Mouse (Mus musculus) granulocyte monocyte progenitor cell, adult 5-6 weeks (primary cell): ENCODE measurements at regions not wholly inside any gene's neighbourhood (a gene's known extent, or its start where the extent isn't known, plus 50 kb on each side); places are given as distances from the start of the nearest gene placed in this dataset.
A peak's percentile ranks its signal among the peaks of the same experiment; 100 is the strongest.

ENCODE experiments used
- ATAC-seq: replicated peaks from 2 replicates; pipeline ENCODE4 v1.8.0; 2016; ENCODE audit warnings: mild to moderate bottlenecking, moderate TSS enrichment, inconsistent platforms; ENCODE audit not compliant: poor library complexity, severe bottlenecking

DNA sequence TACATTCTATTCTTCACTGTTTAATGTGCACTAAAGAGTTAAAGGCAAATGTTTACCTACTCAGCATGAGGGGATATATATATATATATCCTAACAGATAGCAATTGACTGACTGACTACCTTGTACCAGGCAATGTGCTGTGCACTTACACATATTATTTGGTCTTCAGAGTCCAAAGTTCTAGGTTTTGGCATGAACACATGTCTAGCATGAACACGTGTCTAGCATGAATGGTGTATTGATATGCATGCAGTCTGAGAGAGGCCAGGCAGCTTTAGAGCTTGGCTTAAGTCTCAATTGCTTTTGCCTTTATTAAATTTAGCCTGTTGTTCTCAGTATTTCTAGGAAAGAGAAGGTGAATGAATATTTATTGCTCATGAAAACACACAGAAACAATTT lies 161.4 kb downstream of the Btg1 start:
- ATAC-seq = no peak

DNA sequence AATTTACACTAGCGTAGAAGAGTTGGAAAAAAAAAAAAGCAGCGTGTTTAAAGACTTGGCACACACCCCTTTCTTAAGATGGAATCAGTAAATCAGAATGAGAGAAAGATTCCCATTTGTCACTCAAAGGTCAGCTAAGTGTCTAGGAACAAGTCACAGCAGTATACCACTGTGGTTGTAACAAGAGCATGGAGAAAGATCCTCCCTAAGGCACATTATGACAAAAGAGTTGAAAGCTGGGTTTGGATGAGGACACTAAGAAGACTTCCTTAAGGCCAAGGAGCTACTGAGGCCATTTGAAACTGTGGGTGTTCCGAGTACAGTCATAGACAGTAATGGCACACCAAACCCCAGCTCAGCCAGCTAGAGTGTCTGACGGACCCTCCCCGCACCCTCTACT lies 167.2 kb downstream of the Btg1 start:
- no peak; the same call in 1 of the 2 replicates for ATAC-seq

DNA sequence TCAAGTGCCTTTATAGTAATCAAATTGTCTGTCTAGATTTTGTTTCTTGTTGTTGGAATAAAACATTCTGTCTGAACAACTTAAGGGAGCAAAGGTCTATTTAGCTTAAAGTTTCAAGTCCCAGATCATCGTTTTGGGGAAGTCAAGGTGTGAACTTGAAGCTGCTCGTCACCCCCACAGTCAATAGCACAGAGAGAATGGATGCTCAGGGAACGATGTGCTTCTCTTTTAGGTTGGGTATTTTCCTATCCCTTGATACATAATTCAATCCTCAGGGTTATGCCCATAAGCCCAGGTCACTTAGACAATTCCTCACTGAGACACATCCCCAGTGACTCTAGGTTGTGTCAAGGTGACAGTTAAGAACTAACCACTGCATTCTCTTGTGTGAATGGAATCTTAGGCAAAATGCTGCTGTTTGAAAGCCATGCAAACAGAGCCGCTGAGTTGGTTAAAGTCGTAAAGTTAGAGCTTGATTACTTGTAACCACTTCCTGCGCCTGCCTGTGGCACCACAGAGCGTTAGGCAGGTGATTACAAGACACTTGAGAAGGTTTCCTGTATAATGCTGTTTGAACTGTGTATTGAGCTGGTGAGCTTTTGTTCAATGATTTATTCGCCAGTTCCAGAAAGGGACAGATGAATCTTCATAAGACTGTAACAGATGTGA lies 170.2 kb downstream of the Btg1 start:
- peak; percentile 46; the same call in 1 of the 2 replicates for ATAC-seq

DNA sequence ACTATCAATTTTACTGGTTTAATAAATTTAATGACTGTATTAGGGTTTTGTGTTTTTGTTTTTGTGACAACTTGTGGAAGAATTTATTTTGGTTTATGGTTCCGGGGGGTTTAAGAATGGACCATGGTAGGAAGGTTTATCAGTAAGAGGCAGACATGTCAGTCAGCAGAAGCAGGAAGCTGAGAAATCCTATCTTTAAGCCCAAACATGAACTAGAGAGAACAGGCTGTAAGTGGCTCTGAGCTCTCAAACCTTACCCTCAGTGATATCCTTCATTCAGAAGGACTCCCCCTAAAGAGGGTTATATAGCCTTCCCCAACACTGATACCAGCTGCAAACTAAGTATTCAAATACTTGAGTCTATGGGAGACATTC lies 170.8 kb downstream of the Btg1 start:
- ATAC-seq = no peak

DNA sequence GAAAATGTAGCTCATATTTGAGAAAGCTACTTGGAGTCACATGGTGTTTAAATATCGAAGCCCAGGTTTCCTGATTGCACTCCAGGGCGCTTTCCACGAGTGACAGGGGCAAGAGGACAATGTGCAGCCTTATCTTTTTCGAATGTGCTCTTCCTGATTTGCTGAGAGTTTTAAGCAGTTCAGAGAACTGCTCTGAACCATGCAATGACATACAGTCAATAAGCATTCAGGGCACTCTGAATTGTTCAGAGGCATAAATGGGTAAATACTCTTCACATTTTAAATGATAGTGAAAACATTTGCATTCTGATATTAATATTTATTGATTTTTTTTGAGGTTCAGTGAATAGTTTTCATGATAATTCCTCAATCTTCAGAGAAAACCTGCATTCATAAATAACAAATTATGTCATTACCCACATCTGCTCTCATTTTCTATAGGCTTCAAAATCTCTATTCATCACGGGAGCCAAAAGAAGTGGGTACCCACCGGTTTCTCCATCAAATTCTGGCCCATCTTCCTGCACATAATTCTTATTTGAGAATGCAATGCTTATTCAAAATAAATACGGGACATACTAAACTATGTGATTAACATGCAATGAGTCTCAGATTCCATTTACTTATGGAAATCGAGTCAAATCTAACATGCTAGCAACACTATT lies 171.7 kb downstream of the Btg1 start:
- ATAC-seq = no peak

DNA sequence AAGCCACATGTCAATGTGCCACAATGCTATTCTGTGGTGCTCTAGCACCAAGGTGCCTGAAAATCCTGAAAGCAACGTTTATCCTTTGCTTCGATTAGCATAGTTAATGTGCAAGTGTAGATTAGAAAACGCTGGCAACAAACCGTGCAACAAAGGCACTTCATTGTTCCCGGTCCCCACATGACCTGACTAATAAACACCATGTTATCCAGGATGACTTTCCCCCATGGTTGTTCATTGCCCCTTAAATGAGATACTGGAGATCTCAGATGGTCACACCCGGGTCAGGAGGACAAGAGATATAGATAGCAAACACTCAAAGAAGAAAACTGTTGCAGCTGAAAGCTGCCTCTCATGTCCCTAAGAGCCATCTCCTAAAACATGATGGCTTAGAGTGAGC lies 180.3 kb downstream of the Btg1 start:
- no peak for ATAC-seq

DNA sequence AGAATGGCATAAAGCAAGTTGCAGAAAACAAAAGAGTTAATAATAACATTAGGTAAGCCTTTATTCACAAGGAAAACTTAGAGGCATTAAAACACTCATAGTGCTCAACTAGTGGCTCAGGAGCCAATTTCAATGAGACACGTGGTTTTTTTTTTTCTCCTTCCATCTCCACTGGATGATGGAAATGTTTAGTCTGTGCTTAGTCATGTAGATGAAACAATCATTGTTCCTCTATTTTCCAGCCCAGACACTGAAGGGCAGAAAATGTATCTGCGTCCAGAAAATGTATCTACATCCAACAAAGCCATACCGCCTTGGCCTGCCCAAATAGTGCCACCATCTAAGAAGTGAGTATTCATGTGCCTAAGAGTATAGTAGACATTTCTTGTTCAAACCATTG lies 184.0 kb downstream of the Btg1 start:
- ATAC-seq = no peak

DNA sequence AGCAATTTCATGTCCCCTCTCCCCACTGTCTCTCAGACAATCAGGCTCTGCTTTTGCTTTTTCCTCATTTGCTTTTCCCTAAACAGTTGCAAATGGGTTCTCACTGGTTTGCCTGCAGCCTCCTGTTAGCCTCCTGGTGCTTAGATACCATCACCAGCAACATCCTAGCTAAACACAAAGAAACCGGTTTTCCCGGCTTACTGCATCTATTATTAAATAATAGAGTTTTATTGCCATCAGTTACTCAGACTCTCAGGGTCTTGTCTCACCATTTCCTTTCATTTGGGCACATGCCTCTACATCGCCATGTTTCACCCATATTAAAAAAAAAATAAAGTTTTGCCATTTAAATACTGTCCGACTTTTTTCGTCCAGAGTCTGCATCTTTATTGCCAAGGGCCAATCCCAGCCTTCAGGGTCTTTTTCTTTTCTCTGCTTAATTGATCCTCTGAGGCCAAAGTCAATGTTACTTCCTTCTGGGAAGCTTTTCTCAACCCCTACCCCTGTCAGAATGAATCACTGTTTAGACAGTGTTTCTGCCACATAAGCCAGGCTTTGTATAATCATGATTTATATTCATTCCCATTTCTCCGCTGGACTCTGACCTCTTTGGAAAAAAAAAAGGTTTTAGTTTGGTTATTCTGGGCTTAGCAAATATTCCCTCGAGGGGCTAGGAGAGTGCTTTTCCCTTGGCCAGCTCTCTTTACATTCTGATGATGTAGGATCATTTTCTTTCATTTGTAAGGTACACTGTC lies 187.4 kb downstream of the Btg1 start:
- no peak for ATAC-seq

DNA sequence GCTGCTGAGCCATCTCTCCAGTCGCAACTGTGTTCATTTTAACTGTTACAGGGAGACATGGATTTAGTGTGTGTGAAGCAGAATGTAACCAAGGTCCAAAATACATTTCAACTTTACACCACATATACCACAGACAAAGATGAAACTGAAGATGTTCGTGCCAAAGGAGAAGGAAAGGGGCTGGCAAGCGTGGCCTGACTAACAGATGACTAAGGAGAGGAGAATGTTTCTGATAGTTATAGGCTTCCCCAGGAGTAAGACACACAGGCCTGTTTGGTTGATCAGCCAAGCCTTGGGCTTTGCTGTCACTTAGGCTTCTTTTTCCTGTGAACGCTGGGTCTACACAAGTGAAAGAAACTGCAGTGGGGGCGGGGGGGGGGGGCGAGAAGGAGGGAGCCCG lies 189.8 kb downstream of the Btg1 start:
- ATAC-seq = no peak

DNA sequence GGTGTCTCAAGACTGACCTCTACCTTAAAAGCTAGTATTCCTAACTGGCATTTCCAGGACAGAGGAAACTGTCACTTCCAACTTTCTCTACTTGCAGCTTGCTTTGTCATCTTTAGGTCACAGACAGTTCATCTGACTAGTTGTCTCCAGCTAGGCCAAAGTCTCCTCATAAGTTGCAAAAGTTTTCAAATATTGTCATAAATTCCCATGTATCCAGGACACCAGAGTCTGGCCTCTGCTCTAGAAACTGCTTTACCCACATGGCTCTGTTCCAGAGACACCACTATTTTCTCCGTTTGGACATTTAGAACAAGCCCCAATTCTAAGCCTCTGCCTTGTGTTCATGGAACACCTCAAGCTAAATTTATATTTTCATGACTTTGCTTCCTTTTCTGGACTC lies 205.0 kb downstream of the Btg1 start:
- no peak for ATAC-seq

DNA sequence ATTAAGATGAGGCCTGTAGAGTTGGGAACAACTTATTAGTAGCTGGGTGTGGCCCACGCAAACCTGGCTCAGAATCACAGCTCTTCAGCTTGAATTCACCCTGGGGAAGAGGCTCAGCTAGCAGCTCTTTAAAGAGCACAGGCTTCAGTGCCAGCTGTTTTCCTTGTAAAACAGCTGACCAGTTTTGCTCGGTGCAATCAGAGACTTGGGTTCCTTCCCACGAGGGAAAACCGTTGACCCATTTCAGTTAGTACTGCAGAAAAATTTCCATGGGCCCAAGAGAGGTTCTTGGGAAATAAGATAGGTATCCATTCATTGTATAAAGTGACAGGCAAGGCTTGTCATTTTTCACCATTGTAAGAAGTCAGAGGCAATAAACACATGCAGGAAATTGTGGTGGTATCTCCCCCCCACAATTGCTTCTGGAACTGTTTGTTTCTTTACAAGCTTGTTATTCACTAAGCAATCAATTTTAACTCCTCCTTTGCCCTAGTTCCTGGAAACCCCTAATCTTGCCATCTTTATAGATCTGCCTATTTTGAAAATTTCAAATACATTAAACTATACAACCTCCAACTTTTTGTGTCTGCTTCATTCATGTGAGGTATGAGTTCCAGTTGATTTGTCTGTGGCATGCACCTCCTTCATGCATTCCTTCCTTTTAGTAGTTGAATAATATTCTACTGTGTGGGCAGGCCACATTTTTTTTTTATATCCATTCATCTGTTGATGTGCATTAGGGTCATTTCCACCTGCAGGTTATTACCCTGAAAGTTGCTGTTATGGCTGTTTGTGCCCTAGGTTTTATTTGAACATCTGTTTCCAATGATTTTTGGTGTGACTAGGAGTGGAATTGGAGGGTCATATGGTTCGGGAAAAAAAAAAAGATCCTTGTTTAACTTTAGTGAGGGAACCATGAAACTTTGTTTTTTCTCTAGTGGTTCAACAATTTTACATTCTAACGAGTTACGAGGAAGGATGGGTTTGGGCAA lies 205.8 kb downstream of the Btg1 start:
- no peak for ATAC-seq

DNA sequence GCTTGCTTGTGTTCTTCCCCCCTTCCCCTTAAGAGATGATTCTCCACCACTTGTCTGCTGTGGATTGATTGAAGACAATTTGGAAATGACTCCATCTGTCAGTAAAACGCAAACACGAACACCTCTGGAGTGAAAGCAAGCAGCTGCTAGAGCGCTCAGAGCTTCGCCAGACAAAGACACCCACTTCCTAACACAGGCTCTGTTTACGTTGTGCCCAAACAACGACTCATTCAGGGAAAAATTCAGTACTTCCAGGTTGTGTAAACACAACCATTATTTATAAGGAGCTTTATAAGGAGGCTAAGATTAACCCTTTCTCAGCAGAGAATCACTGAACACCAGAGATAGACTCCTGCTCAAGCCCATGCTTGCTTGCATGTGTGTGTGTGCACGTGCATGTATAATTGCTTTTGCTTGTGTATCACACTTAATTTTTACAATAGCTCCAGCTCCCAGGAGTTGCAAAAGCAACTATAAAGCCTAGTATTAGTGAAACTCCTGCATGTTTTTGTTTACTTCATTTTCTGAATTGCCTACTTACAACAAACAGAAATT lies 209.5 kb downstream of the Btg1 start:
- ATAC-seq = no peak

DNA sequence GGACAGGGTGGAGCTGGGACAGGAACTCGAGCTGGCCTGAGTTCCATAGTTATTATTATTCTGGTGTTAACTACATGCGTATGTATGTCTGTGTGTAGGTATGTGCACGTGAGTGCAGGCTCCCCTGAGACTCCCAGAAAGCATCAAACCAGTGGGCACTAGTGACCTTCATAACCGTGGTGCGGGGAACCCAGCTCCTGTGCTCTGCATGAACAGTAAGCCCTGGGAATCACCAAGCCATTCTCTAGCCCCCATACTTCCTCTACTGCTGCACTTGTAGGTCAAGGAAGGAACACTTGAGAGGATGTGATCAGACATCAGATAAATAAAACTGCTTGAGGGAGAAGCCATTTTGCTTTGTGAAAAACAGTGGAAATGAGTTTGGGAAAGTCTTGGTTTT lies 211.2 kb downstream of the Btg1 start:
- no peak for ATAC-seq

DNA sequence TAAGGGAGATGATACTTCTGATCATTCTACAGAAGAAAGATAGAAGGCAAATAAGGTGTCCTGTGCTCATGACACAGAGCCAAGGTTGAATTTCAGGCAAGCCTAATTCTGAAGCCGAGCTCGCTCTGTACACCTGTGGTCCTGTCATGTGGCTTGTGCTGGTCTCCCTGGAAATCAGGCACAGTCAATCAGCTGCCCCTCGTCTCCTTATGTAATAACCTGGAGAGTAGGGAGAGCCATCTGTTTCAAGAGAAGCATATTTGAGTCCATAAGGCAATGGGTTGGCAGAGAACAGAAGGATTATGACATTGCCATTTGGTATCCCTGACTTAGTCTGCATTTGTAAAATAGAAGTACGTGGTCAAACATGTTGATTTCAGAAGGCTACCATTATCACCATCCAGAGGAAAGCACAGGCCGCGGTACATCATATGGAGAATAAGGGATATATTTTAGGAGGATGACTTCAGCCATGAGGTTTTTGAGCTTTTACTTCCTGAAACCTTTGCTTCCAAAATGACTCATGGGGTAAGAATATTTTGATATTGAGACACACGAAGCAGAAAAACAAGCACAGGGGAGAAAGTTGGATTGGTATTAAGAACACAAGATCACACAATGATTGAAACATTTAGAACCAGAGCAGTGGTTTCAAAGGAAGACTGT lies 211.9 kb downstream of the Btg1 start:
- ATAC-seq = no peak

DNA sequence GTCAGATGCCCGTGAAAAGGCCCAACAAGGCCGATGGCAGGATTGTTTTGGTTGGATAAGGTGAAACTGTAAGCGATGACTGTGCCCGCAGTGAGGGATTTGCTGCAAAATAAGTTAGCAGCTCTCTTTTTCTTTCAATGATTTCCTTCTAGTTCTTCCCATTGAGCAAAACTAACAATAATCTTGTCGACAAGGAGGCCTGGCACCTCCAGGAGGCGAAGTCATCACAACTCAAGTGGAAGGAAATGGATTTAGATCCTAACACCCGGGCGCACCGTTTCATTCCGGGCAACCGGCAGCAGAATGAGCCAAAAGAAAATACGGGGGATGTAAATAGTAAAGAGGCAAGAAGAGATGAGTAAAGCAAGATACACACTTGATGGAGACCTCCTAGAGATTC lies 214.3 kb downstream of the Btg1 start:
- no peak for ATAC-seq

DNA sequence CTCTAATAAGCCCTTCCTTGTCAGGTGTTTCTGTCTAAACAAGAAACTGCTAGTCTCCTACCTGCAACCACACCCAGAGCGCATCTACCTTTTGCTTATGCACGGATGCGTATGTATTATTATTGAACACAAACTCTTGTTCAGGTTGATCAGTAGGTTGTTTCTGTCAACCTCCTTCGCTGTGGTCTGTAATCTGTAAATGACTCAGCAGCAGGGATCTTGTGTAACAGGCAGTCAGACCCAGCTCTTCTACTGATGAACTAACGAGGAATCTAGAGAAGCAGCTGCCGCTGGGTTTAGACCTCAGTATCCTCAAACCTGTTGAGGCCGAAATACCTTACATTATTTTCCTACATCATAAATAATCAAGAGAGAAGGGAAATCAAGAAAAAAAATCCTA lies 220.4 kb downstream of the Btg1 start:
- ATAC-seq = peak; percentile 71

DNA sequence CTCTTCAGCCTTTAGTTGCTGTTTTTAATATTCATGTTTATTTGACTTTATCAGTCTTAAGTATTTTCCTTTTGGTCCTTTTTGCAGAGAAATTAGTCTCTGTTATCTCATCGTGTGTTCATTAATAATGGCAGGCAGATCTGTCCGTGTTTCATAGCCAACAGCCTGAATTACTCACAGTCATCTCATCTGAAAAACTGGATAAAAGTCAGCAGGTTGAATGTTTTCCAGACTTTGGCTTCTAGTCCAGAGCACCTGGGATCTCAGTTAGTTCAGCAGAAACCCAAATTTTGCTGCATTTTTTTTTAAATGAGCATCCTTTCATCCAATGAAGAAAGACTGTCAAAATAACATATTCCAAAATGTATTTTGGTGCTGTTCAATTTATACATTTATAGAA lies 224.3 kb downstream of the Btg1 start:
- no peak for ATAC-seq

DNA sequence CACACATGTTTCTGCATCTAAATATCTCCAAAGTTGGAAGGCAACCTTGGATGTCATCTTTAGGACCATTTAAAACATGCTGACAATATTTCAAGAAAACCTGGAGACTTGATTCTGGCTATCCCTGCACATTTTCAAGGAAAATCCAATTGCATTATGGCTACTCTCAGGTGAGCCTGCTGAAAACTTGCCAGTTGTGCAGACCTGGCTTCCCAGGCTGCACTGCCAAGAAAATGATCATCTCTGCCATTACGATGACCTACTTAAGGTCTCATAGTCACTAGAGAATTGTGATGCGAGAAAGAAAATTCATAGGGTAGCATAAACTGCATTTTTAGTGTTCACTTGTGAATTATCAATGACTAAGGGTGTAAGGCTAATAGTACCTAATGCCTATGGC lies 225.2 kb downstream of the Btg1 start:
- ATAC-seq = no peak

DNA sequence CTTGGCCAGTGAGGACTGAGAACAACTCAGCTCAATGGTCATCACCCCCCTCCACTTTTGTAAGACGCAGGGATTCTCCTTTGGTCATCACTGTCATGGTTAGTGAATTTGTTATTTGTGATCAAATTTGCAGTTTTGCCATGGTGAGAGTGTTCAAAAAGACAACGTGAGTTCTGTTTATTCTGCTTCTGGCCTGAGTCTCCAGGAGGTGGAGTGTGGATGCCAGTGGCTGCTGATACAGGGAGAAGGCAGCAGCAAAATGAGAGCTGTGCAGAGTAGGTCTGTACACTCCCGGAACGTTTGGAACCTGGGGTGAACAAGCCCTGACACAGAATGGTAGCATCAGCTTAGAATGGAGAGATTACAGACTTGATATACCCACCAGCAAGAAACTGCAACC lies 229.1 kb downstream of the Btg1 start:
- no peak for ATAC-seq

DNA sequence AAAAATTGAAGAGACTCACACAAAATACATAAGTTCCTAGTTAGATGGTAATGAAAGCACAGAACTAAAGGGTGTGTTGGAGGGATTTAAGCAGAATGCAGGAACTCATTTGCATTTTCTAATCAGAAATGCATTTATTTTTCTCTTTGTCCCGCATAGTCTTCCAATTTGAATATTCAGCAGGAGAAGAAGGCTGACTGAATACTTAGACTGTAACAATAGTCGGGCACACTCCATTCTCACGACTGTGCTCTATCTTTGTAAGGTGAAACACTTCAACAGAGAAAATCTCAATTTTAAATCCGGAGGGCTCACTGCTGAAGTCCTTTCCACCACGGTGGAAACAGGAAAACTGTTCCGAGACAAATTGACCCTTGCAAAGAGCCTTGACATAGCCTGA lies 230.2 kb downstream of the Btg1 start:
- no peak for ATAC-seq
